Mouse (Mus musculus) hindbrain, embryonic 12.5 days (tissue): ENCODE measurements around the gene Dgkb. TPM values are rescaled to one million over a fixed set of nuclear protein-coding genes. Genes with fewer than 3 reads are reported as not detected.

Experiments
- ATAC-seq: fragments of 200-750 bp; cut with Nextera tagmentation; 2 replicates; pipeline ENCODE4 v1.8.0; 2017; ENCODE audit warnings: moderate TSS enrichment; ENCODE audit not compliant: low FRiP score
- H3K27ac ChIP-seq: fragments of 300-500 bp; sonication (generic); 2 replicates; pipeline ENCODE4 v1.5.1; 2016; ENCODE audit warnings: mild to moderate bottlenecking
- H3K27me3 ChIP-seq: fragments of 300-500 bp; sonication (generic); 2 replicates; pipeline ENCODE4 v1.6.1; 2016; ENCODE audit warnings: mild to moderate bottlenecking
- H3K36me3 ChIP-seq: fragments of 300-500 bp; sonication (generic); 2 replicates; pipeline ENCODE4 v1.6.1; 2016; ENCODE audit warnings: mild to moderate bottlenecking
- H3K4me1 ChIP-seq: fragments of 300-500 bp; sonication (generic); 2 replicates; pipeline ENCODE4 v1.6.1; 2016
- H3K4me2 ChIP-seq: fragments of 300-500 bp; sonication (generic); replicated peaks from 2 replicates; pipeline ENCODE4 v1.6.1; 2016; ENCODE audit warnings: mild to moderate bottlenecking
- H3K4me3 ChIP-seq: fragments of 300-500 bp; sonication (generic); 2 replicates; pipeline ENCODE4 v1.5.1; 2016; ENCODE audit warnings: mild to moderate bottlenecking
- H3K9ac ChIP-seq: fragments of 300-500 bp; sonication (generic); 2 replicates; pipeline ENCODE4 v1.6.1; 2016; ENCODE audit warnings: mild to moderate bottlenecking, moderate library complexity
- H3K9me3 ChIP-seq: fragments of 300-500 bp; sonication (generic); replicated peaks from 2 replicates; pipeline ENCODE4 v1.6.1; 2016; ENCODE audit warnings: mild to moderate bottlenecking
- WGBS: fragments of 180-500 bp; shearing (Covaris S2); methylation state at CpG from one replicate; pipeline ENCODE4 v1.1.7; 2016; 5-methylcytosine and 5-hydroxymethylcytosine counted together
- polyA plus RNA-seq: library from polyadenylated mRNA; unstranded; fragments of >200 nt; fragmentation: Nextera tagmentation; extraction: Ambion mirVana; gene quantifications from 2 replicates; pipeline ENCODE4 v1.2.1, GENCODE M21; 2016

Gene Dgkb
- polyA plus RNA-seq, 1 experiment from 2014 or later: 1.4 TPM

GRCm38 (mm10) chr12:38577141-38577540 is 759.6 kb downstream of the Dgkb start:
- no peaks in the 10 kb centered on the region for H3K36me3 ChIP-seq
- H3K27me3 ChIP-seq: no peaks in the 10 kb centered on the region
- 0 out of 2 replicates have a peak, but pooled peaks cover 3% of the 10 kb centered on the region for H3K4me1 ChIP-seq
- whole genome bisulfite sequencing: 81% methylated on average over 6 of the region's 6 CpGs
- no peak overlapping the region for H3K27ac ChIP-seq
- H3K9ac ChIP-seq: no peak overlapping the region
- ATAC-seq: no peak
- no peak overlapping the region for H3K4me2 ChIP-seq
- no peak overlapping the region for H3K4me3 ChIP-seq
- no peaks in the 10 kb centered on the region for H3K9me3 ChIP-seq

GRCm38 (mm10) chr12:38579191-38579817 is 761.8 kb downstream of the Dgkb start:
- no peak overlapping the region for H3K4me3 ChIP-seq
- H3K4me2 ChIP-seq: no peak overlapping the region
- ATAC-seq: no peak; the same call in 1 of the 2 replicates
- H3K9me3 ChIP-seq: no peaks in the 10 kb centered on the region
- no peak overlapping the region for H3K9ac ChIP-seq
- H3K27me3 ChIP-seq: no peaks in the 10 kb centered on the region
- 45% methylated on average over 5 of the region's 5 CpGs for WGBS
- H3K4me1 ChIP-seq: 0 out of 2 replicates have a peak, but pooled peaks cover 3% of the 10 kb centered on the region
- no peaks in the 10 kb centered on the region for H3K36me3 ChIP-seq
- H3K27ac ChIP-seq: no peak overlapping the region

GRCm38 (mm10) chr12:38586368-38586865 is 768.9 kb downstream of the Dgkb start:
- WGBS: 82% methylated on average over 4 of the region's 4 CpGs

GRCm38 (mm10) chr12:38589951-38590350 is 772.4 kb downstream of the Dgkb start:
- Histone ChIP-seq H3K4me1 (no peaks in the 10 kb centered on the region), H3K36me3 (no peaks in the 10 kb centered on the region), H3K4me3 (no peak overlapping the region), H3K4me2 (no peak overlapping the region), H3K9me3 (no peaks in the 10 kb centered on the region), H3K27me3 (no peaks in the 10 kb centered on the region), H3K27ac (no peak overlapping the region), H3K9ac (no peak overlapping the region)
- ATAC-seq: no peak

More at GRCm38 (mm10) chr12:38586368-38586865, 768.9 kb downstream of the Dgkb start:
- Histone ChIP-seq H3K27ac (no peak overlapping the region), H3K27me3 (no peaks in the 10 kb centered on the region), H3K4me2 (no peak overlapping the region), H3K4me1 (no peaks in the 10 kb centered on the region), H3K36me3 (no peaks in the 10 kb centered on the region), H3K9me3 (no peaks in the 10 kb centered on the region), H3K9ac (no peak overlapping the region), H3K4me3 (no peak overlapping the region)
- ATAC-seq: no peak

- Histone ChIP-seq H3K4me2 (no peak overlapping the region), H3K9ac (no peak overlapping the region), H3K36me3 (no peaks in the 10 kb centered on the region), H3K27ac (no peak overlapping the region), H3K9me3 (no peaks in the 10 kb centered on the region), H3K4me1 (peaks cover 11% of the 10 kb centered on the region), H3K4me3 (no peak overlapping the region), H3K27me3 (no peaks in the 10 kb centered on the region)
- no peak for ATAC-seq
- 96% methylated on average over 2 of the region's 2 CpGs for WGBS
These were observed 776.1 kb downstream of the Dgkb start for GRCm38 (mm10) chr12:38593653-38594052.

- Histone ChIP-seq H3K9me3 (no peaks in the 10 kb centered on the region), H3K27ac (no peak overlapping the region), H3K36me3 (no peaks in the 10 kb centered on the region), H3K27me3 (no peaks in the 10 kb centered on the region), H3K4me2 (no peak overlapping the region), H3K4me1 (peaks cover 11% of the 10 kb centered on the region), H3K4me3 (no peak overlapping the region), H3K9ac (no peak overlapping the region)
- no peak for ATAC-seq
- 48% methylated on average over 3 of the region's 3 CpGs for WGBS
These were observed 776.5 kb downstream of the Dgkb start for GRCm38 (mm10) chr12:38594055-38594454.

GRCm38 (mm10) chr12:38596416-38597062 is 779.0 kb downstream of the Dgkb start:
- H3K4me3 ChIP-seq: no peak overlapping the region
- H3K9me3 ChIP-seq: no peaks in the 10 kb centered on the region
- no peak overlapping the region for H3K4me2 ChIP-seq
- peaks cover 11% of the 10 kb centered on the region for H3K4me1 ChIP-seq
- ATAC-seq: peak; percentile 83
- peak overlapping the region; percentile 48; the same call in 1 of the 2 replicates for H3K27ac ChIP-seq
- H3K36me3 ChIP-seq: no peaks in the 10 kb centered on the region
- 21% methylated on average over 7 of the region's 7 CpGs for WGBS
- H3K27me3 ChIP-seq: no peaks in the 10 kb centered on the region
- no peak overlapping the region for H3K9ac ChIP-seq

GRCm38 (mm10) chr12:38598096-38598495 is 780.6 kb downstream of the Dgkb start:
- peak; percentile 62 for ATAC-seq
- H3K4me3 ChIP-seq: no peak overlapping the region
- no peak overlapping the region for H3K9ac ChIP-seq
- H3K36me3 ChIP-seq: no peaks in the 10 kb centered on the region
- H3K27me3 ChIP-seq: no peaks in the 10 kb centered on the region
- no peak overlapping the region for H3K4me2 ChIP-seq
- H3K27ac ChIP-seq: no peak overlapping the region
- H3K9me3 ChIP-seq: no peaks in the 10 kb centered on the region
- peaks cover 11% of the 10 kb centered on the region for H3K4me1 ChIP-seq
- 31% methylated on average over 2 of the region's 2 CpGs for WGBS

- Histone ChIP-seq H3K9ac (no peak overlapping the region), H3K4me1 (peaks cover 11% of the 10 kb centered on the region), H3K27me3 (no peaks in the 10 kb centered on the region), H3K9me3 (no peaks in the 10 kb centered on the region), H3K4me2 (no peak overlapping the region), H3K27ac (no peak overlapping the region), H3K36me3 (no peaks in the 10 kb centered on the region), H3K4me3 (no peak overlapping the region)
- ATAC-seq: no peak
- WGBS: 91% methylated on average over 3 of the region's 3 CpGs
These were observed 782.8 kb downstream of the Dgkb start for GRCm38 (mm10) chr12:38600165-38600845.

GRCm38 (mm10) chr12:38608104-38608503 is 790.6 kb downstream of the Dgkb start:
- no peak for ATAC-seq
- Histone ChIP-seq H3K27ac (no peak overlapping the region), H3K9ac (no peak overlapping the region), H3K36me3 (no peaks in the 10 kb centered on the region), H3K27me3 (no peaks in the 10 kb centered on the region), H3K4me3 (no peak overlapping the region), H3K4me2 (no peak overlapping the region), H3K4me1 (no peaks in the 10 kb centered on the region), H3K9me3 (no peaks in the 10 kb centered on the region)
- WGBS: 54% methylated on average over 1 of the region's 1 CpGs

GRCm38 (mm10) chr12:38668265-38668664 is 850.7 kb downstream of the Dgkb start:
- WGBS: 72% methylated on average over 3 of the region's 3 CpGs
- Histone ChIP-seq H3K4me2 (no peak overlapping the region), H3K4me1 (no peaks in the 10 kb centered on the region), H3K36me3 (no peaks in the 10 kb centered on the region), H3K4me3 (no peak overlapping the region), H3K27ac (no peak overlapping the region), H3K27me3 (no peaks in the 10 kb centered on the region), H3K9ac (no peak overlapping the region), H3K9me3 (no peaks in the 10 kb centered on the region)
- no peak for ATAC-seq
